Mouse (Mus musculus) c-Kit-negative CD71-positive TER-119-positive erythroid progenitor cells, embryonic 14.5 days (primary cell): ENCODE data around the gene Gm17190.
"Not testable (repeated sequence)": the region's sequence is repeated elsewhere in the genome, so short reads cannot be mapped to it uniquely, and the experiment has no call there.

Experiments
- DNase-seq: peaks from one replicate; pipeline ENCODE4 v3.0.0-alpha.2; 2013; ENCODE audit warnings: low read depth, low spot score

Gm17190 gene

DNA sequence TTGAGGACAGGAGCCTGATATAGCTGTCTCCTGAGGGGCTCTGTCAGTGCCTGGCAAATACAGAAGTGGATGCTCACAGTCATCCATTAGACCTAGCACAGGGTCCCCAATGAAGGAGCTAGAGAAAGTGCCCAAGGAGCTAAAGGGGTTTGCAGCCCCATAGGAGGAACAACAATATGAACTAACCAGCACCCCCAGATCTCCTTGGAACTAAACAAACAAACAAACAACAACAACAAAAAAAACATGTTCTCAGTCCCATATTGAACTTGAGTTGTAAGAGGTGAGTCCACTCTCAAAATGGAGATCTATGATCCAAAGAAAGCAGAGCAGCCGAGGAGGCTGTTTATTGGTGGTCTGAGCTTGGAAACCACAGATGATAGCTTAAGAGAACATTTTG lies at the start of gene Gm17190:
Gene Gm17190 (plus strand): TSS at position 301 of the 400 bp plus-strand sequence.
- not testable (repeated sequence) for DNase-seq

DNA sequence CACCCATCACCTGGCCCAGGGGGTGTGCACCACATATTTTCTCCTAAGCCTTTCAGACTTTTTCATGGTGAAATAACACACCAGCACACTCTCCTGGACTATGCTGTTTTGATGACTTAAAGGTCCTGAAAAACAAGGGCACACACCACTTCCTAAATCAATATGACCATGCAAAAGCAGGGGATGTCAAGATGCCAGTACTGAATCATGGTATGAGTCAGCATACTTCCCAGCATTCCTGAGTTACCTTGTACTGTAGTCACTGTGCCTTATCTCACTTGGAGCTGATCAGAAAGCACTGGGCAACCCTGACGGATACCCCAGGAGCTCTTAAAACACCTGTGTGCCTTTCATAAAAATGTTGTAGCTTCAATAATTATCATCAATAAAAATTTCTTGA lies 42.3 kb upstream of the Gm17190 start:
- DNase-seq: no peak

- DNase-seq: no peak
Measured at GRCm38 (mm10) chr13:96040275-96041042, 41.4 kb upstream of the Gm17190 start.

GRCm38 (mm10) chr13:96045396-96045795 lies 36.5 kb upstream of the Gm17190 start:
- no peak for DNase-seq

DNA sequence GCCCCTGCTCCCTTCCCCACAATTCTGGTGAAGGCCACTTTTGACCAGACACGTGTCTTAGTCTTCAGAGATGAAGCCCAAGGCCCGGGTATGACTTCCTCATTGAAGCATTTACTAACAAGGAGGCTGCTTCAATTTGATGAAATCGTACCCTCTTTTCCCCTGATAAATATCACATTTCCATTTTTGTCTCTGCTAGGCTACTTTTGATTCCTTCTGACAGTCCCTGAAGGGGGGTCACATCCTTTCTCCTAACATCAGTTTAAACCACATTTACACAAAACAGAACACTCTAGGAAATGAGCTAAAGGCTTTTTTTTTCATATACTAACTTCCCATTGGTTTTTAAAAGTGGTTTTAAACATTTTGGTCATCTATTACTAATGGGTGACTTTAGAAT lies 29.1 kb upstream of the Gm17190 start:
- no peak for DNase-seq

- no peak for DNase-seq
Measured at GRCm38 (mm10) chr13:96073555-96073954, 8.3 kb upstream of the Gm17190 start.

GRCm38 (mm10) chr13:96081276-96081675 lies 578 bp upstream of the Gm17190 start, which contains the start of gene Gm20075:
Gene Gm20075 (minus strand): TSS chr13:96081376.
- not testable (repeated sequence) for DNase-seq

GRCm38 (mm10) chr13:96085581-96086302 lies 3.9 kb downstream of the Gm17190 start:
- DNase-seq: no peak

DNA sequence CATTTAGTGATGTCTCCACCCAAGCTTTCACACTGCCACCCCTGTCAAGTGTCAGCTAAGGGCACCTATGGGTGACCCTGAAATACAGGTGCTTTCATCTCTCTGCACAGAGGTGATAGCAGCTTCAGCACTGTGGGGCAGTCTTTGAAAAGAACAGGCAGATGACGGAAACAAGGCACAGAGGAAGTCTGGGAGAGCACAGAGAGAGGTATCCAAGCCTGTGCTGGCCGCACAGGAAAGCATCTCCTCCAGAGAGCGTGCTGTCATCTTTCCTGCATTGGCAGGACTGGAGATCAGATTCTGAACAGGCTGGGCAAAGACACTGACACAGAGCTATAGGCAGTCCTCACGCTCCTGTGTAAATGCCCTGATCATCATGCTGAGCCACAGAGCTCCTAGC lies 9.1 kb downstream of the Gm17190 start:
- no peak for DNase-seq

- DNase-seq: no peak
Measured at GRCm38 (mm10) chr13:96106367-96106766, 24.5 kb downstream of the Gm17190 start.

GRCm38 (mm10) chr13:96110767-96111166 lies 28.9 kb downstream of the Gm17190 start:
- no peak for DNase-seq

- DNase-seq: no peak
Measured at GRCm38 (mm10) chr13:96112711-96113110, 30.9 kb downstream of the Gm17190 start.

DNA sequence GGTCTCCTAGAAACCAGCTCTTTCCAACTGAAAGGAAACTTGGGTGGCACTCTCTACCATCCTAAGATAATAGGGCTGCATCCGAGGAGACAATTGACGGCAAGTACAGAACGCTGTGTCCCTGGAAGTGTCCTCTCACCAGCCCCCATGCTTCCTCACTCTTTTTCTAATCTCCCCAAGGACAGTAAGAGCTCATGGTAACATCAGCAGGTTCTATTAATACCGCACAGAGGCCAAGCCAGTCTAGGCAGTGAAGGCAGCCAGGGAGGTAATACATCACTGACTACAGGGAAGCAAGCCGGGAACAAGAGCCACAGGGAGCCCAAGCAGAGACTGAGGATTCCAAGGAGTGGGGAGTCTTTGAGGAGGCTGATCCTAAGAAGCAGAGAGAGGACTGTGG lies 43.2 kb downstream of the Gm17190 start:
- DNase-seq: no peak

DNA sequence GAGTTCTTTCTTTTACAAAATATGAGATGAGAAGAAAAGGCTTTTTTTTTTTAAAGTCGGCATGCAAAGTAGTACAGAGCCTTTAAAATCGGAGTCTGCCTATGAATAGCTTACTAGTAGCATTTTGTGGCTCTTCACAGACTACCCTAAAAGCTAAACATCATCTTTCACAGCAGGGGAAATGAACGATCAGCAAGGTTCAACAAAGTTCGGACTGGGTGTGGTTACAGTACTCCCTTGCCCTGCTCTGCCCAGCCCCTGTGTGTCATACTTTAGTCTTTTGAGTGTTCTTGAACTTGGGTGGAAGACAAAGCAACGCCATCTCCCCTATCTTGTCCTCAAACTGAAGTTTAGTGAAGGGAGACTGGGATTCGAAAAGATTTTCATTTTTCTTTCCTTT lies 44.8 kb downstream of the Gm17190 start:
- DNase-seq: no peak

- DNase-seq: no peak
Measured at GRCm38 (mm10) chr13:96129081-96129480, 47.2 kb downstream of the Gm17190 start.

DNA sequence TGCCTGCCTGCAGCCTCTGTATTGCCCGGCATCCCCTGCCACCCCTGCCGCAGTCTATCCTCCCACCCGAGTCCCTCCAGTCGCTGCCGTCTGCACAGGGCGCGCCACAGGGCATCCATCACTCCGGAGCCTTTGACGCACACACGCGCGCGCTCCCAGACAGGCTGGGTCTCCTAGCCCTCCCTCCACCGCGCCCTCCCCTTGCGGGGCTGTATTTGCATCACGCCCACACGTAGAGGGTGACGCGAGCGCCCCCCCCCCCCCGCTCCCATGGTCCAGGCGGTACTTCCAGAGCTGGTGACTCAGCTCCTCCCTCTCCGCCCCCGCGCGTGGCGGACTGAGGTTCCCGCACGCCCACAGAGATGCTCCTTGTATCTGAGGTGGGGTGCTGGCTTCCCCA lies 49.2 kb downstream of the Gm17190 start:
- no peak for DNase-seq

GRCm38 (mm10) chr13:96131911-96132310 lies 50.1 kb downstream of the Gm17190 start:
- no peak for DNase-seq

DNA sequence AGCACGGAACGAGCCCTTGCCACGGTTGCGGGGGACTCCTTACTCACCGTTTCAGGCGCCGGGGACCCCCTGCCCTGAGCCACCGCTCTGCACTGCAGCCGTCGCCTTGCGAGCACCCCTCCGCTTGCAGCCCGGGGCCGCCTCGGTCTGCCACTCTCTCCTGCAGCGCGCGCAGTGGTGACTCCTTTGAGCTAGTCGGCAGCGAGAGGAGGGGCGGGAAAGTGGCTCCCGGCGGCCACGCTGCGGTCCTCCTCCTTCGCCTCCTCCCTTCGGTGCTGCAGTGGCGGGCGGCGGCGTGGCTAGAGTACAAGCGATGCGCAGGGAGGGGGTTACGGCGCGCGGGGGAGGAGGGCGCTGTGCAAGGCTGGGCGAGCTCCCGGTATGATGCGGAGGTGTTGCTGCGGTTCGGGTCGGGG lies 50.6 kb downstream of the Gm17190 start, which contains the start of gene Sv2c:
Gene Sv2c (minus strand): TSS at position 177 of the 416 bp plus-strand sequence.
- DNase-seq: no peak
